Mouse (Mus musculus) hindbrain, embryonic 14.5 days (tissue): ENCODE measurements around the gene Ppp1r10. TPM values are rescaled to one million over a fixed set of nuclear protein-coding genes. Genes with fewer than 3 reads are reported as not detected.
A peak's percentile ranks its signal among the peaks of the same experiment; 100 is the strongest.

Source experiments
- ATAC-seq: fragments of 200-750 bp; cut with Nextera tagmentation; 2 replicates; pipeline ENCODE4 v1.8.0; 2017; ENCODE audit warnings: moderate number of reproducible peaks, mild to moderate bottlenecking, moderate TSS enrichment, moderate library complexity; ENCODE audit not compliant: low FRiP score
- DNase-seq: peaks from one replicate; pipeline ENCODE4 v3.0.0-alpha.2; 2015; ENCODE audit warnings: low spot score
- H3K27ac ChIP-seq: fragments of 300-500 bp; sonication (generic); 2 replicates; pipeline ENCODE4 v1.5.1; 2014; ENCODE audit warnings: mild to moderate bottlenecking, moderate library complexity
- H3K27me3 ChIP-seq: fragments of 300-500 bp; sonication (generic); 2 replicates; pipeline ENCODE4 v1.6.1; 2014; ENCODE audit warnings: mild to moderate bottlenecking, low read length, mixed read lengths; ENCODE audit not compliant: control insufficient read depth, insufficient read depth
- H3K36me3 ChIP-seq: fragments of 300-500 bp; sonication (generic); replicated peaks from 2 replicates; pipeline ENCODE4 v1.6.1; 2014; ENCODE audit not compliant: control insufficient read depth, insufficient read depth
- H3K4me1 ChIP-seq: fragments of 300-500 bp; sonication (generic); replicated peaks from 2 replicates; pipeline ENCODE4 v1.6.1; 2014; ENCODE audit warnings: antibody characterized with exemption, low read length, mixed read lengths; ENCODE audit not compliant: control insufficient read depth, insufficient read depth
- H3K4me2 ChIP-seq: fragments of 300-500 bp; sonication (generic); replicated peaks from 2 replicates; pipeline ENCODE4 v1.6.1; 2014; ENCODE audit warnings: mild to moderate bottlenecking, moderate library complexity
- H3K4me3 ChIP-seq: fragments of 300-500 bp; sonication (generic); replicated peaks from 2 replicates; pipeline ENCODE4 v1.5.1; 2014; ENCODE audit warnings: mild to moderate bottlenecking, low read length
- H3K9ac ChIP-seq: fragments of 300-500 bp; sonication (generic); 2 replicates; pipeline ENCODE4 v1.6.1; 2014
- H3K9me3 ChIP-seq: fragments of 300-500 bp; sonication (generic); 2 replicates; pipeline ENCODE4 v1.6.1; 2016; ENCODE audit warnings: low read length; ENCODE audit not compliant: control insufficient read depth
- WGBS: fragments of 180-500 bp; shearing (Covaris S2); extraction: QIAGEN DNeasy Blood & Tissue Kit; methylation state at CpG from one replicate; pipeline ENCODE4 v1.1.7; 2014; 5-methylcytosine and 5-hydroxymethylcytosine counted together
- microRNA counts: library from miRNA; unstranded; fragments of <30 nt; microRNA quantifications from one replicate; lab custom pipeline; 2016
- microRNA-seq: library from miRNA; unstranded; fragments of <30 nt; microRNA quantifications from one replicate; pipeline ENCODE4, GENCODE M21; 2016
- polyA plus RNA-seq: library from polyadenylated mRNA; unstranded; fragments of >200 nt; fragmentation: Nextera tagmentation; extraction: Ambion mirVana; gene quantifications from 2 replicates; pipeline ENCODE4 v1.2.1, GENCODE M21; 2014

Ppp1r10 gene
- polyA plus RNA-seq, 1 experiment from 2014 or later: 37.9 TPM

DNA sequence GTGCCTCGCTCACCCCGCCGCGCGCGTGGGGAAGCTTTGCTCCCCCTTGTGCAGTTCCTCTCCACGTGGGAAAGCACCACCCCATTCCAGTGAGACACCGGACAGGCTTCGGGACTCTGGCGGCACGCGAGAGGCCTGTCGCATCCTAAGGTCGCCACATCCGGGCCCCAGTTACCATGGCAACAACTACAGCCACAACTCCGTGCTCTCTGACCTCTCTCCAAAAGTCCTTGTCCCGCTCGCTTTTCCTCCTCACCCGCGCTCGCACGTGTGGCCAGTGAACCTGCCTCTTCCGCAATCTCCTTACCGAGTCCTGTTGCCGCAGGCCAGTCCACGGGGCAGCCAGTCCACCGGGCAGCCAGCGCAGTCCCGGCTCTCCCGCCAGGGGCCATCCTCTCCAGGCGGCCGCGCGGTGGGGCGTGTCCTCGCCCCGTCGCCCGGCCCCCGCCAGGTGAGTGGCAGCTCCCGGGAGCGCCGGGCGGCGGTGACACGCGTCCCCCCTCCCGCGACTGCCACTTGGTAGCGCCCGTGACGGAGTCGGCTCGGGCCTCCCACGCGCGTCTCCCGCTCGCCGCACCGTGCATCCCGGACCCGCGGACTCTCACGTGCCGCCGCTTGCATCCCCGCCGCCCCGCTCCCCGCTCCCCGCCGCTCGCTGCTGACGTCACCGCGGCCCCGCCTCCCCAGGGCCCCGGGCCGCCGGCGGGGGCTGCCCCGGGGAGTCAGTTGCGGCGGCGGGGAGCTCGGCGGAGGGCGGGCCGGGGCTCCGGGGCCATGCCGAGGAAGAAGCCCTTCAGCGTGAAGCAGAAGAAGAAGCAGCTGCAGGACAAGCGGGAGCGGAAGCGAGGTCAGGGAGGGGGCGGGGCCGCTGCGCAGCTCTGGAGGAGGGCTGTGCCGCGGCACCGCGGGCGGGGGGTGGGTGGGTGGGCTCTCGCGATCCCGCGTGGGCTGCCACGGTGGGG lies 63.4 kb downstream of the Ppp1r10 start, which contains the start of the genes Gnl1 and Prr3:
Gnl1 (plus strand) TSS at position 451 of the 962 bp plus-strand sequence.
Prr3 (minus strand) TSS at position 836 of the 962 bp plus-strand sequence.
- Histone ChIP-seq H3K36me3 (peaks cover 49% of the 10 kb centered on the region), H3K9ac (peak within 1 kb of the TSS; percentile 76), H3K9me3 (no peaks in the 10 kb centered on the region), H3K4me2 (peak within 1 kb of the TSS; percentile 91), H3K27ac (peak within 1 kb of the TSS; percentile 95), H3K27me3 (no peaks in the 10 kb centered on the region), H3K4me1 (peaks cover 14% of the 10 kb centered on the region), H3K4me3 (peak within 1 kb of the TSS; percentile 57)
- peak; percentile 78 for ATAC-seq
- peak; percentile 84 for DNase-seq
- under 1% methylated on average over 91 of the region's 109 CpGs for WGBS

DNA sequence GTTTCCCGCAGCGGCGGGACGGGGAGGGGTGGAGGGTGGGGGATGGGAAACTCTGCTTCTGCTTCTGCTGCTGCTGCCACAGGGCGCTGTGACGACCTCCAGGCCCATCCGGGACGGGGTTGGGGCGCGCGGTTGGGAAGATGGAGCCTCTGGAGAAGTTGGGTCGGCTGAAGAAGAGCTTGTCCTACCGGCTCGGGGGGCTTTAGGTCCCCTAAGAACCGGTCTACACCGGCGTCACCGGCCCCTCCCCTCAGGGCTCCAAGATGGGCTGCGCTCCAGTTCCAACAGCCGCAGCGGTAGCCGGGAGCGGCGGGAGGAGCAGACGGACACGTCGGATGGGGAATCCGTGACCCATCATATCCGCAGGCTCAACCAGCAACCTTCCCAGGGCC lies 64.1 kb downstream of the Ppp1r10 start:
- peaks cover 51% of the 10 kb centered on the region for H3K36me3 ChIP-seq
- peak overlapping the region; percentile 95 for H3K27ac ChIP-seq
- H3K27me3 ChIP-seq: no peaks in the 10 kb centered on the region
- peak overlapping the region; percentile 76 for H3K9ac ChIP-seq
- peak overlapping the region; percentile 57 for H3K4me3 ChIP-seq
- ATAC-seq: peak; percentile 22; the same call in 1 of the 2 replicates
- H3K4me2 ChIP-seq: peak overlapping the region; percentile 91
- under 1% methylated on average over 25 of the region's 29 CpGs for WGBS
- H3K9me3 ChIP-seq: no peaks in the 10 kb centered on the region
- H3K4me1 ChIP-seq: peaks cover 14% of the 10 kb centered on the region
- no peak for DNase-seq

DNA sequence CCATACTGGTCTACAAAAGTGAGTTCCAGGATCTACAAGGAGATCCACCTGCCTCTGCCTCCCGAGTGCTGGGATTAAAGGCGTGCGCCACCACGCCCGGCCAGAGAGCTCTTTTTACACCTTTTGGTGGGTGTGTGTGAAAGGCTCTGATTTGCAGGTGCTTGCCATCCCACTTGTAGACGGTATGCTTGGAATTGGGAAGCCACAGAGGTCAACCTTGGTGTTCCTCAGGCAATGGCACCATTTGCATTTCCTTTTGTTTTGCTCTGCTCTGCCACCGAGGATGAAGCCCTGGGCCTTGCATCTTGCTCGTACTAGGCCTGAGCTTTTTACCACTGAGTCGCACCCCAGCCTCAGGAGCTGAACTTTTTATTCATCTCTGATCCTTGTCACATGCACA lies 65.5 kb downstream of the Ppp1r10 start:
- no peak overlapping the region for H3K4me3 ChIP-seq
- peak overlapping the region; percentile 76; the same call in 1 of the 2 replicates for H3K9ac ChIP-seq
- no peaks in the 10 kb centered on the region for H3K27me3 ChIP-seq
- no peaks in the 10 kb centered on the region for H3K9me3 ChIP-seq
- WGBS: 89% methylated on average over 9 of the region's 9 CpGs
- H3K4me2 ChIP-seq: no peak overlapping the region
- peaks cover 51% of the 10 kb centered on the region for H3K36me3 ChIP-seq
- peaks cover 14% of the 10 kb centered on the region for H3K4me1 ChIP-seq
- ATAC-seq (no peak), DNase-seq (no peak)
- H3K27ac ChIP-seq: no peak overlapping the region

MicroRNA genes within 50 kb of the gene (microRNA counts, 519-probe panel; counts per million panel counts)
- microRNA mmu-miR-1894-3p (lab: Ali Mortazavi, UCI): not detected
- microRNA mmu-miR-1894-5p (lab: Ali Mortazavi, UCI): not detected
- microRNA mmu-miR-877 (lab: Ali Mortazavi, UCI): not detected

Small RNAs within 50 kb of the gene (microRNA-seq; reads per million reads assigned to microRNA genes)
- gene Gm28033: 0.48 reads per million
- not detected for gene Mir1894
- 76.5 reads per million, percentile 49 among the genes with 10 or more reads in this experiment for gene Mir877

Other genes with a start within 250 kb of the Ppp1r10 start
- 14.8 and 14.9 TPM in 2 replicates for gene Vars2, start 248.8 kb upstream of the Ppp1r10 start, polyA plus RNA-seq
- 21.3 and 22.8 TPM in 2 replicates for gene Gtf2h4, start 242.7 kb upstream of the Ppp1r10 start, polyA plus RNA-seq
- gene Ddr1, start 211.8 kb upstream of the Ppp1r10 start, polyA plus RNA-seq: 62.7 and 72.5 TPM in 2 replicates
- gene Ier3, start 94.8 kb upstream of the Ppp1r10 start, polyA plus RNA-seq: 6.6 and 7.5 TPM in 2 replicates
- 86.3 and 96.6 TPM in 2 replicates for gene Flot1, start 93.2 kb upstream of the Ppp1r10 start, polyA plus RNA-seq
- 1,664 and 1,709 TPM in 2 replicates for gene Tubb5, start 78.1 kb upstream of the Ppp1r10 start, polyA plus RNA-seq
- 9.2 and 10.7 TPM in 2 replicates for gene Mdc1, start 74.9 kb upstream of the Ppp1r10 start, polyA plus RNA-seq
- gene Nrm, start 55.1 kb upstream of the Ppp1r10 start, polyA plus RNA-seq: 18.2 and 20.3 TPM in 2 replicates
- gene Ppp1r18, start 50.8 kb upstream of the Ppp1r10 start, polyA plus RNA-seq: 18.8 and 20.7 TPM in 2 replicates
- 25.8 and 29.0 TPM in 2 replicates for gene Dhx16, start 36.6 kb upstream of the Ppp1r10 start, polyA plus RNA-seq
- 55.3 and 57.5 TPM in 2 replicates for gene 2310061I04Rik, start 19.0 kb upstream of the Ppp1r10 start, polyA plus RNA-seq
- gene Atat1, start 6.4 kb upstream of the Ppp1r10 start, polyA plus RNA-seq: 387 and 408 TPM in 2 replicates
- gene Mrps18b, start within 50 bp of the Ppp1r10 start, polyA plus RNA-seq: 61.4 and 63.6 TPM in 2 replicates
- gene Abcf1, start 53.3 kb downstream of the Ppp1r10 start, polyA plus RNA-seq: 65.5 and 74.9 TPM in 2 replicates
- 46.8 and 52.2 TPM in 2 replicates for gene Gnl1, start 63.4 kb downstream of the Ppp1r10 start, polyA plus RNA-seq
- 70.4 and 83.1 TPM in 2 replicates for gene Prr3, start 63.8 kb downstream of the Ppp1r10 start, polyA plus RNA-seq
- 9.1 and 11.7 TPM in 2 replicates for gene H2-T24, start 104.1 kb downstream of the Ppp1r10 start, polyA plus RNA-seq
- 3.0 and 4.1 TPM in 2 replicates for gene H2-T23, start 116.4 kb downstream of the Ppp1r10 start, polyA plus RNA-seq
- 7.2 and 8.0 TPM in 2 replicates for gene H2-T22, start 126.3 kb downstream of the Ppp1r10 start, polyA plus RNA-seq
- not detected in 2 replicates for gene Gm6034, start 126.5 kb downstream of the Ppp1r10 start, polyA plus RNA-seq
- gene Gm11127, start 141.9 kb downstream of the Ppp1r10 start, polyA plus RNA-seq: 0.25 TPM in 1 of 2 replicates, not detected in the other
- not detected in 2 replicates for gene Gm19684, start 205.2 kb downstream of the Ppp1r10 start, polyA plus RNA-seq
- gene Gm7030, start 213.0 kb downstream of the Ppp1r10 start, polyA plus RNA-seq: not detected in 2 replicates